ENCODE assay signal across 12 mouse cellular contexts in genomic region chr6:88938664-88939055, GRCm38 (mm10). TPM values are rescaled to one million over a fixed set of nuclear protein-coding genes. Genes with fewer than 3 reads are reported as not detected.
DNase-seq lines count a peak whose midpoint lies in the region; ATAC-seq and TF ChIP-seq lines count a peak whose summit lies in the region.
"Had no signal": no experiment of that assay in that cellular context is flagged by ENCODE, and none has a peak within 500 bp of the region (broad histone marks: within the 10 kb centered on the region; RNA-seq: fewer than 3 reads in every experiment).

No protein-coding gene starts in this region.

- no peaks in the 10 kb centered on the region for H3K9me3 ChIP-seq in embryonic facial prominence, embryonic 15.5 days (replicated peaks)
- H3K9me3 ChIP-seq in forebrain, embryonic 15.5 days, result no peaks in the 10 kb centered on the region
- H3K9me3 ChIP-seq in midbrain, embryonic 15.5 days, result no peaks in the 10 kb centered on the region
- H3K9me3 ChIP-seq in intestine, embryonic 16.5 days (ENCODE audit: control insufficient read depth, low read length), result no peaks in the 10 kb centered on the region
- H3K9me3 ChIP-seq: intestine, embryonic 15.5 days; limb, embryonic 12.5 days; stomach, embryonic 15.5 days had no signal

- TF ChIP-seq CTCF in layer of hippocampus, adult 2 months (conservative IDR thresholded peaks at IDR 0.05), result no peak

- DNase-seq in layer of hippocampus, adult 2 months (ENCODE audit: low spot score in 2 of 2), result no peak
- DNase-seq in layer of hippocampus, postnatal 10 days (ENCODE audit: low spot score in 2 of 2), result no peak
- DNase-seq in ovary, postnatal 10 days (ENCODE audit: low spot score), result no peak
- no peak for DNase-seq in cerebellum, postnatal 4 days (ENCODE audit: low spot score in 2 of 2)

- no peak overlapping the region for H3K4me2 ChIP-seq in embryonic facial prominence, embryonic 15.5 days (replicated peaks)
- H3K4me2 ChIP-seq in forebrain, embryonic 15.5 days (replicated peaks), result no peak overlapping the region
- H3K4me2 ChIP-seq in midbrain, embryonic 15.5 days, result no peak overlapping the region
- H3K4me2 ChIP-seq in intestine, embryonic 16.5 days (ENCODE audit: low read depth, low read length), result no peak overlapping the region
- H3K4me2 ChIP-seq: intestine, embryonic 15.5 days; limb, embryonic 12.5 days; lung, embryonic 14.5 days; stomach, embryonic 15.5 days had no signal

- no peak overlapping the region for H3K4me3 ChIP-seq in layer of hippocampus, adult 2 months
- H3K4me3 ChIP-seq in embryonic facial prominence, embryonic 15.5 days (replicated peaks), result no peak overlapping the region
- no peak overlapping the region for H3K4me3 ChIP-seq in forebrain, embryonic 15.5 days
- H3K4me3 ChIP-seq in midbrain, embryonic 15.5 days, result no peak overlapping the region
- no peak overlapping the region for H3K4me3 ChIP-seq in intestine, embryonic 16.5 days (ENCODE audit: low read length)
- H3K4me3 ChIP-seq: intestine, embryonic 15.5 days; limb, embryonic 12.5 days; stomach, embryonic 15.5 days had no signal

- H3K36me3 ChIP-seq in embryonic facial prominence, embryonic 15.5 days, result no peaks in the 10 kb centered on the region
- no peaks in the 10 kb centered on the region for H3K36me3 ChIP-seq in forebrain, embryonic 15.5 days
- H3K36me3 ChIP-seq in midbrain, embryonic 15.5 days (replicated peaks), result no peaks in the 10 kb centered on the region
- no peaks in the 10 kb centered on the region for H3K36me3 ChIP-seq in intestine, embryonic 16.5 days (ENCODE audit: control insufficient read depth, insufficient read depth, low read length)
- H3K36me3 ChIP-seq: intestine, embryonic 15.5 days; limb, embryonic 12.5 days; stomach, embryonic 15.5 days had no signal

- no peak overlapping the region for H3K9ac ChIP-seq in embryonic facial prominence, embryonic 15.5 days
- H3K9ac ChIP-seq in forebrain, embryonic 15.5 days (replicated peaks), result no peak overlapping the region
- no peak overlapping the region for H3K9ac ChIP-seq in midbrain, embryonic 15.5 days
- H3K9ac ChIP-seq in intestine, embryonic 16.5 days (ENCODE audit: low read depth, low read length), result no peak overlapping the region
- H3K9ac ChIP-seq: intestine, embryonic 15.5 days; limb, embryonic 12.5 days; lung, embryonic 14.5 days; stomach, embryonic 15.5 days had no signal

- H3K4me1 ChIP-seq in embryonic facial prominence, embryonic 15.5 days, result peaks cover 56% of the 10 kb centered on the region
- peaks cover 80% of the 10 kb centered on the region for H3K4me1 ChIP-seq in forebrain, embryonic 15.5 days
- H3K4me1 ChIP-seq in midbrain, embryonic 15.5 days, result peaks cover 93% of the 10 kb centered on the region
- peaks cover 17% of the 10 kb centered on the region for H3K4me1 ChIP-seq in intestine, embryonic 16.5 days (ENCODE audit: control insufficient read depth, insufficient read depth, low read length)

- H3K27ac ChIP-seq in layer of hippocampus, adult 2 months, result peak overlapping the region; percentile 82
- H3K27ac ChIP-seq in embryonic facial prominence, embryonic 15.5 days (replicated peaks), result peak overlapping the region; percentile 35; the same call in 1 of the 2 replicates
- peak overlapping the region; percentile 39 for H3K27ac ChIP-seq in forebrain, embryonic 15.5 days (replicated peaks)
- peak overlapping the region; percentile 77 for H3K27ac ChIP-seq in midbrain, embryonic 15.5 days
- H3K27ac ChIP-seq in intestine, embryonic 16.5 days (ENCODE audit: low read length), result no peak overlapping the region
- H3K27ac ChIP-seq: intestine, embryonic 15.5 days; limb, embryonic 12.5 days; stomach, embryonic 15.5 days had no signal

- ATAC-seq in embryonic facial prominence, embryonic 15.5 days (ENCODE audit: insufficient number of reproducible peaks, low FRiP score, low TSS enrichment, low read depth), result no peak
- no peak for ATAC-seq in forebrain, embryonic 15.5 days (replicated peaks)
- ATAC-seq in midbrain, embryonic 15.5 days (replicated peaks), result no peak
- no peak for ATAC-seq in intestine, embryonic 16.5 days
- ATAC-seq: intestine, embryonic 15.5 days had no signal

- 0 out of 2 replicates have a peak, but pooled peaks cover 3% of the 10 kb centered on the region for H3K27me3 ChIP-seq in embryonic facial prominence, embryonic 15.5 days
- H3K27me3 ChIP-seq in forebrain, embryonic 15.5 days, result no peaks in the 10 kb centered on the region; the same call in 1 of the 2 replicates
- no peaks in the 10 kb centered on the region for H3K27me3 ChIP-seq in midbrain, embryonic 15.5 days (replicated peaks)
- no peaks in the 10 kb centered on the region for H3K27me3 ChIP-seq in intestine, embryonic 16.5 days (replicated peaks; ENCODE audit: control insufficient read depth, insufficient read depth, low read length)
- H3K27me3 ChIP-seq: intestine, embryonic 15.5 days; stomach, embryonic 15.5 days had no signal

- WGBS in embryonic facial prominence, embryonic 15.5 days, result 72% methylated on average over 5 of the region's 5 CpGs
- 51% methylated on average over 5 of the region's 5 CpGs for WGBS in forebrain, embryonic 15.5 days
- 32% methylated on average over 5 of the region's 5 CpGs for WGBS in midbrain, embryonic 15.5 days
- WGBS in intestine, embryonic 16.5 days, result 53% methylated on average over 5 of the region's 5 CpGs

RNA-seq across cellular contexts. Expression of gene Tpra1, which starts 36.6 kb away (rescaled TPM):
- total RNA-seq in layer of hippocampus, adult 2 months (2021), result 10 to 100 TPM; 48.6 to 51.1 TPM
- 10 to 100 TPM; 38.8 to 47.5 TPM for total RNA-seq in layer of hippocampus, postnatal 10 days (2021)
- 83.7 and 86.5 TPM in 2 replicates for polyA plus RNA-seq in embryonic facial prominence, embryonic 15.5 days (2015; fragmentation: Nextera tagmentation; extraction: Ambion mirVana)
- 61.5 and 64.1 TPM in 2 replicates for polyA plus RNA-seq in forebrain, embryonic 15.5 days (2015; fragmentation: Nextera tagmentation; extraction: Ambion mirVana)
- polyA plus RNA-seq in midbrain, embryonic 15.5 days (2015; fragmentation: Nextera tagmentation; extraction: Ambion mirVana), result 102 and 103 TPM in 2 replicates
- 73.7 and 77.0 TPM in 2 replicates for polyA plus RNA-seq in intestine, embryonic 16.5 days (2015; fragmentation: Nextera tagmentation; extraction: Ambion mirVana)

RNA-seq across cellular contexts. Expression of gene Mcm2, which starts 40.1 kb away (rescaled TPM):
- total RNA-seq in layer of hippocampus, adult 2 months (2021), result 1 to 10 TPM; 5.7 to 7.4 TPM
- total RNA-seq in layer of hippocampus, postnatal 10 days (2021), result 1 to 10 TPM; 9.7 TPM
- 101 and 102 TPM in 2 replicates for polyA plus RNA-seq in embryonic facial prominence, embryonic 15.5 days (2015; fragmentation: Nextera tagmentation; extraction: Ambion mirVana)
- polyA plus RNA-seq in forebrain, embryonic 15.5 days (2015; fragmentation: Nextera tagmentation; extraction: Ambion mirVana), result 70.0 and 75.2 TPM in 2 replicates
- polyA plus RNA-seq in midbrain, embryonic 15.5 days (2015; fragmentation: Nextera tagmentation; extraction: Ambion mirVana), result 24.7 and 28.8 TPM in 2 replicates
- polyA plus RNA-seq in intestine, embryonic 16.5 days (2015; fragmentation: Nextera tagmentation; extraction: Ambion mirVana), result 90.1 and 101 TPM in 2 replicates
